Mouse (Mus musculus): ENCODE data around the gene Wfdc6a.

GRCm38 (mm10) chr2:164549338-164549737 lies 35.9 kb downstream of the Wfdc6a start:
- TF ChIP-seq CTCF (IDR thresholded peaks at IDR 0.05; ENCODE audit: control insufficient read depth, insufficient read depth, insufficient read length) = no peak
- TF ChIP-seq MAX (IDR thresholded peaks at IDR 0.05) = no peak
- TF ChIP-seq USF1 (IDR thresholded peaks at IDR 0.05; ENCODE audit: low read depth) = no peak
- peak; percentile 13 for TF ChIP-seq CEBPB (IDR thresholded peaks at IDR 0.05; ENCODE audit: low read depth)
- TF ChIP-seq FOSL1 (IDR thresholded peaks at IDR 0.05; ENCODE audit: insufficient read depth, low read length, poor library complexity, severe bottlenecking) = no peak
- no peak for TF ChIP-seq MYOG (IDR thresholded peaks at IDR 0.05; ENCODE audit: control insufficient read depth, extremely low read depth, insufficient read length)

Data from C2C12 (cell line).